Mouse (Mus musculus): ENCODE measurements around the gene Pik3r2.

- TF ChIP-seq NELFE (IDR thresholded peaks at IDR 0.05; ENCODE audit: low read depth, low read length) (no peak), NRF1 (IDR thresholded peaks at IDR 0.05; ENCODE audit: insufficient read depth, low read depth, low read length, poor library complexity, severe bottlenecking) (no peak), CTCF (IDR thresholded peaks at IDR 0.05 in 2 of 3, conservative IDR thresholded peaks at IDR 0.05 in 1 of 3; ENCODE audit: control insufficient read depth in 1 of 3, insufficient read depth in 1 of 3, low read depth in 2 of 3, low read length in 3 of 3, poor library complexity in 1 of 3, severe bottlenecking in 1 of 3) (no peak), EP300 (IDR thresholded peaks at IDR 0.05; ENCODE audit: low read depth in 1 of 2, low read length in 2 of 2) (peak in 1 of 2 experiments; percentile 28; a peak in 1 of 4 replicates), SMC3 (IDR thresholded peaks at IDR 0.05; ENCODE audit: low read depth, low read length) (no peak), E2F4 (IDR thresholded peaks at IDR 0.05; ENCODE audit: borderline replicate concordance, low read depth, low read length) (no peak)
Observed at GRCm38 (mm10) chr8:70765329-70765728, 11.2 kb downstream of the Pik3r2 start.
